Mouse (Mus musculus): ENCODE results near the gene Defb19. TPM values are rescaled to one million over a fixed set of nuclear protein-coding genes. Genes with fewer than 3 reads are reported as not detected.

The Defb19 gene
- not detected for total RNA-seq (2021)

DNA sequence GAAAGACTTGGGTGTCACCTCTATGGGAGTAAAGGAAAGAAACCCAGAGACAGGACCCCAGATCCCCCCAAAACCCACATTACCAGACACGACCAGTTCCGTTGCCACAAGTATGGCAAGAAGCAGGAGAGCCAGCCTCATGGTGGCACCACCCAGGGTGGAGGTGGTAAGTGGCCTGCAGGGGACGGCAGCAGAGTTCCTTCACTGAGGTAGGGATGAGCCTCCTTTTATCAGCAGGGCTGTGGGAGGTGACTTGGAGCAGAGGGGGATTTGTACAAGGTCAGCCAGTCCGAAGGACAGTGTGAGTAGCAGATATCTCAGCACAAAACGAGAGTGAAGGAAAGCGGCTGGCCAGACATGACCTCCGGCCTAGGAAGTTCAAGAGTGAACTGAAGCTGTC is at the start of gene Defb19:
TSS of gene Defb19 (minus strand) at position 206 of the 400 bp plus-strand sequence.
- no peak for DNase-seq (ENCODE audit: low spot score in 2 of 2)
- intact Hi-C loops (cut with DNase I): no loop called here

DNA sequence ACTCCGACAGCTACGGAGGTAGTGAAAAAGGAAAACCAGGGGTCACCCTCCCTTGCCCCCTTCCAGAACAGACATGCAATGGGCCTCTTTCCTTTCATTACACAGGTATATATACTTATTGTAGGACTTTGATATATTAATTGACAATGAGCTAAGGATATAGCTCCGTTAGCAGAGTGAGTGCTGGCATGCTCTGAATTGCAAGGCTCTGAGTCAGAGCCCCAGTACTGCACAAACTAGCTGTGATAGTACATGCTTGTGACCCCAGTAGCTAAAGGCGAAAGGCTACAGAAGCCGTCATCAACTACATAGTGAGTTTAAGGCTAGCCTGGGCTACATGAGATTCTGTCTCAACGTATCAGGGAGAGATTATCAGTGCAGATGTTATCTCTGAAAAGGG is 49.8 kb upstream of the Defb19 start:
- intact Hi-C loops (cut with DNase I): no loop called here
- no peak for DNase-seq (ENCODE audit: low spot score in 2 of 2)

- no peak for DNase-seq (ENCODE audit: low spot score in 2 of 2)
- intact Hi-C loops (cut with DNase I): no loop called here
Measured at GRCm38 (mm10) chr2:152629239-152629638, 49.1 kb upstream of the Defb19 start.

DNA sequence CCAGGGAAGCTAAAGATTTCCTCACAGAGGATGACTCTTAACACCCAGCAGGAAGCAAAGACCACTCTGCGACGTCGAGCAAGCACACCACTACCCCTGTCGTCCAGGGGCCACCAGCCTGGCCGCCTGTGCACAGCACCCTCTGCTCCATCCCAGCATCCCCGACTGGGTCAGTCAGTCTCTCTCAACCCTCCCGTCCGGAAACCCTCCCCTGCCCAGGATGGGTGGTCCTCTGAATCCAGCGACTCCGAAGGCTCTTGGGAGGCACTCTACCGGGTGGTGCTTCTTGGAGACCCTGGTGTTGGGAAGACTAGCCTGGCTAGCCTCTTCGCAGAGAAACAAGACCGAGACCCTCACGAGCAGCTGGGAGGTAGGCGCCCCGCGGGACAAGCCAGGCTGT is 48.0 kb upstream of the Defb19 start:
- DNase-seq (ENCODE audit: low spot score in 2 of 2): no peak
- intact Hi-C loops (cut with DNase I): no loop called here

GRCm38 (mm10) chr2:152626774-152627591 is 46.9 kb upstream of the Defb19 start, which contains the start of gene Rem1:
Gene Rem1, plus strand, starts transcription at chr2:152626951.
- intact Hi-C loops (cut with DNase I): no loop called here
- no peak for DNase-seq (ENCODE audit: low spot score in 2 of 2)

GRCm38 (mm10) chr2:152625256-152625655 is 45.1 kb upstream of the Defb19 start:
- DNase-seq (ENCODE audit: low spot score in 2 of 2): no peak
- intact Hi-C loops (cut with DNase I): no loop called here

DNA sequence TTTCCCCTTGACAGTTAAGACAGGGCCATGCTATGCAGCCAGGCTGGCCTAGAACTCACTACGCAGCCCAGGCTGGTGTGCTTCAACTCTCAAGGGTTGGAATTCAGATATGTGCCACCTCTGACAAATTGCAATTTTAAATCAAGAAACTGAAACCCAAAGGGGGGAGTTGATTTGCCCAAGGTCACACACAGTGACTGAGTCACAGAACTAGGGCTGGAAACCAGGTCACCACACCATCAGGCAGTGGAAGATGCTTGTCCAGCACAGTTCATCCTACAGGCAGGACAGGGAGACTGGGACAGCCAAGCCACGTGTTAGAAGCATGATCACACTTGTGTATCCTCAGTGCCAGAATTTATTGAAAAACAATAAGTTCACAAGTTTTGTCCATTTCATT is 44.5 kb upstream of the Defb19 start:
- intact Hi-C loops (cut with DNase I): no loop called here
- DNase-seq (ENCODE audit: low spot score in 2 of 2): no peak

DNA sequence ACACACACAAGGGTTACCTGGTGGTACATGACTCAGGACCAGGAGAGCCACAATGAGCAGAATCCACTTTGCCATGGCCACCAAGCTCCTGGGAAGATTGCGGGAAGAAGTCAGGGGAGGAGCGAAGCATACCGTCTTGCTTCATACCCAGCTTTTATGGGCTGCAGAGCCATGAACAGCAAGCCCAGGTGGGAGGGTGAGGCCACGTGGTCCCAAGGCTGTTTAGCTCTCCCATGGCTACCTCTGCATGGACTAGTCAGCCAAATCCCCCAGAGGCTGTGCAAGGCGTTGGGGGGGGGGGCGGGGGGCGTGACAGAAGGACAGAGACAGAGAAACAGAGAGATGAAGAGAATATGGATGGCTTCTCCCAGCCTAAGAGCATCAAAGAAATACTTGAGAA is 42.8 kb upstream of the Defb19 start, which contains the start of gene Defb25:
TSS of gene Defb25 (minus strand) at position 101 of the 400 bp plus-strand sequence.
- no peak for DNase-seq (ENCODE audit: low spot score in 2 of 2)
- intact Hi-C loops (cut with DNase I): no loop called here

DNA sequence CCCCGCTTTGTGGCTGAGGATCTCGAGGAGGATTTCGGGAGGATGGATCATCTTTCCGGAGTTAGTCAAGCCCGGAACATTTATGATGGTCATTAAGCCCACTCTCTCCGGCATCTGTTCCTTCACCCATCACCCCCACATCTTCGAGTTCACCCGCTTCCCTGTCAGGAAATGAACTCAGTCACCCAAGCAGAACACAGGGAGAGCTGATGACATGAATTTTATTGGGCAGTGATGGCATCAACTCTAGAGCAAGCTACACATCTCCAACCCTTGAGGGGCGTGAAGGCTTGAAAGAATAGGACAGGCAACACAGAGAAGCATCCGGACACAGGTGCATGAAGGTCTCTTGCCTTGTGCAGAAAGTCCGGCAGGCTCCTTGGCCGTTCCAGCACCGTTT is 42.0 kb upstream of the Defb19 start:
- DNase-seq (ENCODE audit: low spot score in 2 of 2): no peak

GRCm38 (mm10) chr2:152620367-152621134 is 40.4 kb upstream of the Defb19 start:
- intact Hi-C loops (cut with DNase I): no loop called here
- DNase-seq (ENCODE audit: low spot score in 2 of 2): peak; percentile 18 to 25

More for the DNA sequence above, 42.0 kb upstream of the Defb19 start:
- intact Hi-C loops (cut with DNase I): no loop called here

DNA sequence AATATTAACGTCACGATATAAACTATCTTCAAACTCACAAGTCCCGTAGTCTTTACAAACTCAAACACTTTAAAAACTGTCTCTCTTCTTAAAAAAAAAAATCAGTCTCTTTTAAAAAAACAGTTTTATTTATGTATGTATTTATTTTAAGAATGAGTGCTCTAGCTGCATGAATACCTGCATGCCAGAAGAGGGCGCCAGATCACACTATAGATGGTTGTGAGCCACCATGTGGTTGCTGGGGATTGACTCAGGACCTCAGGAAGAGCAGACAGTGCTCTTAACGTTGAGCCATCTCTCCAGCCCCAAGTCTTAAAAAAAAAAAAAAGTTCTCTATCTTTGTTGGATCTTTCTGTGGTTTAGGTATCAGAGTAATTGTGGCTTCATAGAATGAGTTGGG is 37.3 kb upstream of the Defb19 start:
- DNase-seq (ENCODE audit: low spot score in 2 of 2): no peak
- intact Hi-C loops (cut with DNase I): loop anchor here (5.0 kb wide), 3 partner anchors 40 to 215 kb away; partner anchors contain the start of gene Bcl2l1

- intact Hi-C loops (cut with DNase I): loop anchor here (5.0 kb wide), 3 partner anchors 41 to 216 kb away; partner anchors contain the start of gene Bcl2l1
- no peak for DNase-seq (ENCODE audit: low spot score in 2 of 2)
Measured at GRCm38 (mm10) chr2:152616470-152616869, 36.4 kb upstream of the Defb19 start.

DNA sequence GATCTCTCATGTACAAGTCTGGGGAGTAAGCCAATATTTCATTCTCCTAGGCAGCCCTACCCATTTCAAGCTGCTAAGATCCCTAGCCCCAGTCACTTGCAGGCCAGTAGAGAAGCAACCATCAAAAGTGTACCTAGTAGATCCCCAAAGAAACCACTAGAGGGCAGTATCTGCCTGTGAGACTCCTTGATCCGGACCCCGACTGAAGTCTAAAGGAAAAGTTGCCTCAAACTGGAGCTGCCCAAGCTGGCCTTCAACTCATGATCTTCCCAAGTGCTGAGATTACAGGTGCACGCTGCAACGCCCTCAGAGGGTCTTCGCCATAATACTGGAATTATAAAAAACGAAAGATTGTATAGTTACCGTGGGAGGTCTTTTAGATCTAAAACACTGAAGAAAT is 35.5 kb upstream of the Defb19 start:
- intact Hi-C loops (cut with DNase I): loop anchor here (5.0 kb wide), 3 partner anchors 42 to 217 kb away; partner anchors contain the start of gene Bcl2l1
- peak; percentile 21 to 35 for DNase-seq (ENCODE audit: low spot score in 2 of 2)

GRCm38 (mm10) chr2:152612193-152612592 is 32.1 kb upstream of the Defb19 start:
- DNase-seq (ENCODE audit: low spot score in 2 of 2): no peak
- intact Hi-C loops (cut with DNase I): no loop called here

DNA sequence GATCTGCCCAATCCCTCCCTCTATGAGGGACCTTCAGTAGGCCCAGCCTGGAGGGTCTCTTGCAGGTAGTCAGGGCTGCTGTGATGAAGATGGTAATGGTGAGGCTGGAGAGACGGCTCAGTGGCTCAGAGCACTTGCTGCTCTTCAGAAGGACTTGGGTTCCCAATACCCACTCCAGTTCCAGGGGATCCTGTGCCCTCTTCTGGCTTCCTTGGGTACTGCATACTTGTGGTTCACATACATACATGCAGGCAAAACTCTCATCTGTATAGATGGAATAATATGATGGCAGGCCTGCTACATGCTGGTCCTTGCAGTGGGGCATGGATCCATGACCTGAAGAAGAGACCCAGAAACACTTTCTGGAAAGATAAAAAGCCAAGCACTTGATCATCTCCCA is 28.6 kb upstream of the Defb19 start:
- intact Hi-C loops (cut with DNase I): no loop called here

GRCm38 (mm10) chr2:152607746-152608145 is 27.6 kb upstream of the Defb19 start:
- no peak for DNase-seq (ENCODE audit: low spot score in 2 of 2)
- intact Hi-C loops (cut with DNase I): no loop called here

More for the DNA sequence above, 28.6 kb upstream of the Defb19 start:
- no peak for DNase-seq (ENCODE audit: low spot score in 2 of 2)

GRCm38 (mm10) chr2:152604057-152604456 is 23.9 kb upstream of the Defb19 start, which contains the start of gene Defb36:
Gene Defb36, plus strand, starts transcription at chr2:152604327.
- intact Hi-C loops (cut with DNase I): no loop called here
- no peak for DNase-seq (ENCODE audit: low spot score in 2 of 2)

DNA sequence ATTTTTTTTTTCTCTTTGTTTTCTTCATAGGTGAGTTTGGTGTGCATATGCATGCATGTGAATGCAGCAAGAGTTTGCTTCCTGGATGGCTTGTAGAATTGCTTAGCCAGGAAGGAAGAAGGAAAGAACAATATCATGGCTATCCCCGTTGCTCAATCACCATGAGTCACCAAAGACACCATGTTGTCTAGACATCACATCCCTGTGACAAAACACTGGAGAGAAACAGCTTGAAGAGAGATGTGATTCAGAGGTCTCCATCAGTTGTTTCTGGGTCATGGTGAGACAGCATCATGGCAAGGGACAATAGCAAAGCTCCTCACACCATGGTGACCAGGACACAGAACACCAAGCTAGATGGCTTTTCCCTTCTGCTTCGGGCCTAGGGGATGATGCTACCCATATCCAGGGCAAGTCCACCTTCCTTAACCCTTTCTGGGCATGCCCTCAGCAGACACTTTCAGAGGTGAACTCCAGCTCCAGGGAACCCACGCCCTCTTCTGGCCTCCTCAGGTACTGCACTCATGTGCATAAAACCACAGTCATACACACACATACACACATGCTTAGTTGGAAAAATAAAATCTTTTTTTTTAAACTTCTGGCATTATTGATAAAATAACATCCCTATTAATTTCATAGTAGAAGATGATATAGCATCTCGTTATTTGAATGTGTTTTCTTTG is 21.3 kb upstream of the Defb19 start:
- DNase-seq (ENCODE audit: low spot score in 2 of 2): no peak
- intact Hi-C loops (cut with DNase I): no loop called here

DNA sequence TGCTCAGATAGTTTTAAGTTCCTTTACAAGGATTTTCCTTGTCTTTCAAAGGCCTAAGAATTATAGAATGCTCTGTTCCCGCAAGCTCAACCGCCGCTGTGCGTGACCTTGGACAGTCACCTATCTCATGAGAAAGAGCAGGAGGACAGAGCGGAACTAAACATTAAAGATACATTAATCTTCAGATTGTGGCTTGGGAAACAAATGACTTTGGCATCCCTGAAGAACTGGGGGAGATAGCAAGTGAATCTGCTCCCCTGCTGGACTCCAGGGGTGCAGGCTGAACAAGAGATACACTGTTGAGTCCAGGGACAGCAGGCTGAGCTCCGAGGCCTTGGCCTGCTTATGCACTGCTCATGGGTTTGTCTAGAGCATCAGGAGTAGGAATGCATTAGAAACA is 20.0 kb upstream of the Defb19 start:
- intact Hi-C loops (cut with DNase I): no loop called here
- DNase-seq (ENCODE audit: low spot score in 2 of 2): no peak

GRCm38 (mm10) chr2:152599299-152599698 is 19.2 kb upstream of the Defb19 start, which contains the start of gene Defb45:
Gene Defb45, minus strand, starts transcription at chr2:152599399.
- intact Hi-C loops (cut with DNase I): no loop called here
- DNase-seq (ENCODE audit: low spot score in 2 of 2): no peak

Data from left cerebral cortex, postnatal 36 days (tissue).